Mouse (Mus musculus) C2C12 (cell line): Measurements from ENCODE around the gene Vamp5. TPM values are rescaled to one million over a fixed set of nuclear protein-coding genes. Genes with fewer than 3 reads are reported as not detected.

ENCODE experiments used
- H3K27me3 ChIP-seq: one replicate; pipeline ENCODE4 v1.6.1; 2011; ENCODE audit not compliant: control insufficient read depth, insufficient read depth, insufficient read length
- H3K36me3 ChIP-seq: one replicate; pipeline ENCODE4 v1.6.1; 2011; ENCODE audit not compliant: control insufficient read depth, insufficient read depth
- H3K4me3 ChIP-seq: one replicate; pipeline ENCODE4 v1.5.1; 2011; ENCODE audit warnings: mild to moderate bottlenecking, control low read depth; ENCODE audit not compliant: poor library complexity, insufficient read depth, severe bottlenecking
- H3K79me2 ChIP-seq: one replicate; pipeline ENCODE4 v1.6.1; 2011; ENCODE audit not compliant: control insufficient read depth, insufficient read depth
- H3K79me3 ChIP-seq: one replicate; pipeline ENCODE4 v1.6.1; 2011; ENCODE audit warnings: low read depth, control low read depth
- H3ac ChIP-seq: one replicate; pipeline ENCODE3; 2011; ENCODE audit warnings: low read depth; ENCODE audit not compliant: control insufficient read depth, insufficient read length
- CEBPB ChIP-seq: IDR thresholded peaks from one replicate; pipeline ENCODE4 v1.6.1; 2011; ENCODE audit warnings: low read depth, mild to moderate bottlenecking, control low read depth, moderate library complexity
- CTCF ChIP-seq: IDR thresholded peaks from one replicate; pipeline ENCODE4 v1.5.1; 2011; ENCODE audit not compliant: control insufficient read depth, insufficient read depth, insufficient read length
- FOSL1 ChIP-seq: IDR thresholded peaks from one replicate; pipeline ENCODE4 v1.8.0; 2011; ENCODE audit warnings: mild to moderate bottlenecking, low read length; ENCODE audit not compliant: poor library complexity, insufficient read depth, severe bottlenecking
- MAX ChIP-seq: IDR thresholded peaks from one replicate; pipeline ENCODE4 v1.6.1; 2011; ENCODE audit warnings: mild to moderate bottlenecking, control low read depth
- MYOD1 ChIP-seq: IDR thresholded peaks from one replicate; pipeline ENCODE4 v1.6.1; 2011; ENCODE audit warnings: low read depth; ENCODE audit not compliant: control insufficient read depth, insufficient read length
- MYOG ChIP-seq: IDR thresholded peaks from one replicate; pipeline ENCODE4 v1.6.1; 2011; ENCODE audit not compliant: control insufficient read depth, insufficient read length; ENCODE audit errors: extremely low read depth
- USF1 ChIP-seq: IDR thresholded peaks from one replicate; pipeline ENCODE4 v1.6.1; 2011; ENCODE audit warnings: low read depth, mild to moderate bottlenecking, control low read depth, moderate library complexity
- polyA plus RNA-seq: library from polyadenylated mRNA; unstranded; fragments of >200 nt; fragmentation: generic; extraction: Trizol; gene quantifications from one replicate; pipeline ENCODE4 v1.2.1, GENCODE M21; 2012; ENCODE audit warnings: missing spikeins

The Vamp5 gene
- polyA plus RNA-seq, 1 experiment: 91.3 TPM

DNA sequence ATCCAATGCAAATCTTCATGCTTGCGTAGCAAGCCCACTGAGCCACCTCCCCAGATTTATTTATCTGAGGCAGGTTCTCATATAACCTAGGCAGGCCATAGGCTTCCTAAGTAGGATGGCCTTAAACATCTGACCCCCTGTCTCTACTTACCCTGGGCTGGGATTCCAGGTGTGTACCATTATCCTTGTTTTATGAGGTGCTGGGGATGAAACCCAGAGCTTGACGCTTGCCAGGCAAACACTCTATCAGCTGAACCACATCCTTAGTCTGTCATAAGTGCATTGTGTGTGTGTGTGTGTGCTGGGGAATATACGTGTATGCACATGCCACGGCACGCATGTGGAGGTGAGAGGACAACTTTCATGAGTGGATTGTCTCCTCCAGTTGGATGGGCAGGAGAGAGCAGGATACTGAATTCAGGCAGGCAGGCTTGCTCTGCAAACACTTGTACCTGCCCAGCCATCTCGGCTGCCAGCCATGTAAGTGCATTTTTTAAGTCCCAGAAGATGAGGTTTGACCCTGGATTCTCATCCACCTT lies 8.6 kb upstream of the Vamp5 start:
- Histone ChIP-seq H3K4me3 (no peak overlapping the region), H3K79me3 (no peaks in the 10 kb centered on the region), H3K27me3 (no peaks in the 10 kb centered on the region), H3K79me2 (peaks cover 15% of the 10 kb centered on the region), H3ac (no peak overlapping the region), H3K36me3 (peaks cover 3% of the 10 kb centered on the region)
- TF ChIP-seq FOSL1 (no peak), MYOG (no peak), MYOD1 (no peak), CTCF (no peak), USF1 (no peak), MAX (no peak)

GRCm38 (mm10) chr6:72388266-72388665 lies 8.0 kb upstream of the Vamp5 start:
- no peak overlapping the region for H3ac ChIP-seq
- peaks cover 3% of the 10 kb centered on the region for H3K36me3 ChIP-seq
- TF ChIP-seq FOSL1 (no peak), USF1 (no peak), MYOG (no peak), MYOD1 (no peak), MAX (no peak), CEBPB (no peak), CTCF (no peak)
- peaks cover 15% of the 10 kb centered on the region for H3K79me2 ChIP-seq
- H3K4me3 ChIP-seq: no peak overlapping the region
- H3K27me3 ChIP-seq: no peaks in the 10 kb centered on the region
- no peaks in the 10 kb centered on the region for H3K79me3 ChIP-seq

GRCm38 (mm10) chr6:72387816-72388215 lies 7.5 kb upstream of the Vamp5 start:
- Histone ChIP-seq H3ac (no peak overlapping the region), H3K27me3 (no peaks in the 10 kb centered on the region), H3K79me2 (peaks cover 15% of the 10 kb centered on the region), H3K36me3 (peaks cover 3% of the 10 kb centered on the region), H3K79me3 (no peaks in the 10 kb centered on the region), H3K4me3 (no peak overlapping the region)
- TF ChIP-seq FOSL1 (no peak), MAX (no peak), USF1 (no peak), CEBPB (no peak), CTCF (no peak)

DNA sequence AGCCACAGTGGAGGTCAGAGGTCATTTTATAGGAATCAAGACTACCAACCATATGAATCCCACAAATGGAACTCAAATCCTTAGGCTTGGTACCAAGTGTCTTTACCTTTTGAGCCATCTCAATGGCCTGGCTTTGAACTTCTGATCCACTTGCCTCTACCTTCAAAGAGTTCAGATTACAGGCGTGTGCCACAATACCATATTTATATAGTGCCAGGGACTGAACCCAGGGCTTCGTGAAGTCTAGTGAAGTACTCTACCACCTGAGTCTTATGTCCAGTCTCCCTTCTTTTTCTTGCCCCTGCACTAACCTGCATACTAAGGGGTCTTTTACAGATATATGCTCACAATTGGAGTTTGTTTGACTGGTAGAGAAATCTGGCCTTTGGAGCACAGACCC lies 6.3 kb upstream of the Vamp5 start:
- Histone ChIP-seq H3K36me3 (peaks cover 3% of the 10 kb centered on the region), H3K79me3 (no peaks in the 10 kb centered on the region), H3K79me2 (peaks cover 15% of the 10 kb centered on the region), H3K27me3 (no peaks in the 10 kb centered on the region), H3ac (no peak overlapping the region), H3K4me3 (no peak overlapping the region)
- TF ChIP-seq MYOG: no peak
- no peak for TF ChIP-seq MAX
- TF ChIP-seq FOSL1: no peak
- TF ChIP-seq MYOD1: no peak
- no peak for TF ChIP-seq CTCF
- TF ChIP-seq USF1: no peak
- no peak for TF ChIP-seq CEBPB

DNA sequence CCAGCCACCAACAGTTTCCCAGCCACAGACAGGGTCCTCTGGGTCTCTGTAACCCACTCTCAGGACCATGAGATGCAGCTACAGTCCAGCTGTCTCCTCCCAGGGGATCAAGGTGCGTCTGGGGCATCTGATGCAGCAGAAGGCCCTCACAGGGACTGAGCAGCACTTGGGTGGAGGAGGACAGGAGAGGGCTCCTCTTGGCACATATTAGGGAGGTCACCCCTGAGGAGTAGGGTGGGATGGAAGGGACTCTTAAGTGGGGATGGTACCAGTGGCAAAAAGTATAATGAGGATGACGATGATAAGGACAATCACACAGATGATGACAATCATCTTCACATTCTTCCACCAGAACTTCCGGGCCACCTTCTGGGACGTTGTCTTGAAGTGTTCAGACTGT lies 5.0 kb upstream of the Vamp5 start:
- Histone ChIP-seq H3K79me3 (no peaks in the 10 kb centered on the region), H3K27me3 (no peaks in the 10 kb centered on the region), H3ac (no peak overlapping the region), H3K36me3 (peaks cover 3% of the 10 kb centered on the region), H3K4me3 (no peak overlapping the region), H3K79me2 (peaks cover 15% of the 10 kb centered on the region)
- TF ChIP-seq MAX (no peak), MYOD1 (no peak), CTCF (no peak), MYOG (no peak), CEBPB (no peak), USF1 (no peak), FOSL1 (no peak)

- no peaks in the 10 kb centered on the region for H3K79me3 ChIP-seq
- no peak for TF ChIP-seq CTCF
- no peak for TF ChIP-seq FOSL1
- TF ChIP-seq USF1: no peak
- no peak for TF ChIP-seq MYOG
- no peak for TF ChIP-seq MYOD1
- TF ChIP-seq CEBPB: no peak
- no peak for TF ChIP-seq MAX
- peaks cover 3% of the 10 kb centered on the region for H3K36me3 ChIP-seq
- H3K4me3 ChIP-seq: no peak overlapping the region
- no peaks in the 10 kb centered on the region for H3K27me3 ChIP-seq
- H3ac ChIP-seq: no peak overlapping the region
- peaks cover 13% of the 10 kb centered on the region for H3K79me2 ChIP-seq
Measured at GRCm38 (mm10) chr6:72383952-72384351, 3.7 kb upstream of the Vamp5 start.
